24 mouse cellular contexts compared by ENCODE assay signal in genomic region chr1:36694871-36695270, GRCm38 (mm10). TPM values are rescaled to one million over a fixed set of nuclear protein-coding genes. Genes with fewer than 3 reads are reported as not detected.
DNase-seq lines count a peak whose midpoint lies in the region; ATAC-seq and TF ChIP-seq lines count a peak whose summit lies in the region.
"Had no signal": no experiment of that assay in that cellular context is flagged by ENCODE, and none has a peak within 500 bp of the region (broad histone marks: within the 10 kb centered on the region; RNA-seq: fewer than 3 reads in every experiment).

No protein-coding gene starts in this region.

- no peak for TF ChIP-seq EP300 in CH12.LX (IDR thresholded peaks at IDR 0.05; ENCODE audit: low read length)

- in situ Hi-C loops in CH12.LX (cut with MboI; ENCODE audit: low pct_ligation_motif_present, low pct_unique_long_range_greater_than_20kb, low sequenced_read_pairs): no loop called here

- TF ChIP-seq RAD21 in CH12.LX (IDR thresholded peaks at IDR 0.05; ENCODE audit: low read depth, low read length): no peak

- ATAC-seq in liver, embryonic 12.5 days: no peak
- ATAC-seq: activated CD4-positive, CD25-positive, alpha-beta regulatory T cell, adult 4 months; forebrain, embryonic 13.5 days; forebrain, embryonic 15.5 days; forebrain, postnatal 0 days; Patski had no signal

- no peaks in the 10 kb centered on the region for H3K9me3 ChIP-seq in liver, embryonic 12.5 days (replicated peaks)
- no peaks in the 10 kb centered on the region for H3K9me3 ChIP-seq in CH12.LX (replicated peaks; ENCODE audit: low read length)
- H3K9me3 ChIP-seq: embryonic facial prominence, embryonic 10.5 days; embryonic facial prominence, embryonic 12.5 days; forebrain, embryonic 13.5 days; forebrain, embryonic 15.5 days; G1E had no signal

- no peak overlapping the region for H3K9ac ChIP-seq in liver, adult 2 months (ENCODE audit: low read depth, low read length)
- H3K9ac ChIP-seq in liver, embryonic 12.5 days: no peak overlapping the region
- no peak overlapping the region for H3K9ac ChIP-seq in CH12.LX (ENCODE audit: insufficient read depth, low read depth)
- H3K9ac ChIP-seq: embryonic facial prominence, embryonic 12.5 days; forebrain, embryonic 13.5 days; forebrain, embryonic 15.5 days; forebrain, postnatal 0 days had no signal

- WGBS in liver, adult 2 months: 48% methylated on average over 6 of the region's 6 CpGs
- 80% methylated on average over 6 of the region's 6 CpGs for WGBS in liver, embryonic 12.5 days (ENCODE audit: insufficient replicate concordance)
- 51% methylated on average over 6 of the region's 6 CpGs for WGBS in large intestine, adult 2 months

- no peak overlapping the region for H3K4me3 ChIP-seq in liver, adult 2 months (ENCODE audit: insufficient read depth, low read depth, low read length)
- no peak overlapping the region for H3K4me3 ChIP-seq in liver, embryonic 12.5 days
- no peak overlapping the region for H3K4me3 ChIP-seq in CH12.LX (replicated peaks in 1 of 3; ENCODE audit: low read depth in 2 of 3, low read length in 2 of 3, poor library complexity in 1 of 3)
- H3K4me3 ChIP-seq: embryonic facial prominence, embryonic 10.5 days; embryonic facial prominence, embryonic 12.5 days; forebrain, embryonic 13.5 days; forebrain, embryonic 15.5 days had no signal

- peak; percentile 51 for DNase-seq in liver, adult 2 months (ENCODE audit: extremely low read depth, low read depth, low spot score)
- DNase-seq in CH12.LX (ENCODE audit: extremely low read depth): no peak
- DNase-seq in large intestine, adult 2 months (ENCODE audit: low read depth, low spot score): peak; percentile 45
- DNase-seq in testis, postnatal 10 days (ENCODE audit: low spot score): no peak
- DNase-seq: adrenal gland, adult 8-10 months; adrenal gland, postnatal 14 days; adrenal gland, postnatal 36 days; cerebellum, adult 11-12 months; cerebellum, adult 2 months; cerebellum, adult 9-10 months; cerebellum, postnatal 10 days; cerebellum, postnatal 25 days; forebrain, postnatal 0 days had no signal

- peaks cover 7% of the 10 kb centered on the region; the same call in 1 of the 2 replicates for H3K79me2 ChIP-seq in liver, adult 2 months (ENCODE audit: control insufficient read depth, insufficient read depth, low read length)
- H3K79me2 ChIP-seq in CH12.LX (replicated peaks; ENCODE audit: control insufficient read depth, extremely low read depth, insufficient read depth, poor library complexity, severe bottlenecking): peaks cover 12% of the 10 kb centered on the region

- H3K36me3 ChIP-seq in liver, adult 2 months (ENCODE audit: control insufficient read depth, insufficient read depth, low read length): peaks cover 12% of the 10 kb centered on the region
- peaks cover 46% of the 10 kb centered on the region for H3K36me3 ChIP-seq in liver, embryonic 12.5 days
- peaks cover 31 to 63% of the 10 kb centered on the region in 2 experiments for H3K36me3 ChIP-seq in CH12.LX (replicated peaks in 1 of 2; ENCODE audit: control insufficient read depth in 1 of 2, insufficient read depth in 1 of 2, low read length in 1 of 2)

- no peaks in the 10 kb centered on the region for H3K27me3 ChIP-seq in liver, adult 2 months (ENCODE audit: control insufficient read depth, insufficient read depth, low read length)
- H3K27me3 ChIP-seq in liver, embryonic 12.5 days (replicated peaks): no peaks in the 10 kb centered on the region
- no peaks in the 10 kb centered on the region for H3K27me3 ChIP-seq in CH12.LX (replicated peaks)
- H3K27me3 ChIP-seq: embryonic facial prominence, embryonic 12.5 days; forebrain, embryonic 13.5 days; forebrain, embryonic 15.5 days; Patski had no signal

- no peak for TF ChIP-seq POLR2A in liver, adult 2 months (IDR thresholded peaks at IDR 0.05; ENCODE audit: extremely low read depth, insufficient read depth, low read length)
- 0 out of 2 replicates have a peak, but pooled peaks have one; percentile 19 for TF ChIP-seq POLR2A in CH12.LX (IDR thresholded peaks at IDR 0.05; ENCODE audit: low read depth, low read length)

- dilution Hi-C loops in CH12.LX (cut with MboI; ENCODE audit: extremely low pct_ligation_motif_present, extremely low pct_unique_long_range_greater_than_20kb, low sequenced_read_pairs): no loop called here

- peaks cover 6% of the 10 kb centered on the region; the same call in 1 of the 2 replicates for H3K4me1 ChIP-seq in liver, adult 2 months (ENCODE audit: control insufficient read depth, insufficient read depth, low read length)
- H3K4me1 ChIP-seq in liver, embryonic 12.5 days: peaks cover 23% of the 10 kb centered on the region
- peaks cover 0 to 19% of the 10 kb centered on the region in 2 experiments; a peak in 2 of 4 replicates for H3K4me1 ChIP-seq in CH12.LX (ENCODE audit: control insufficient read depth in 1 of 2, insufficient read depth in 2 of 2)

- TF ChIP-seq CTCF in liver, adult 2 months (IDR thresholded peaks at IDR 0.05; ENCODE audit: low read depth, low read length): no peak
- no peak for TF ChIP-seq CTCF in CH12.LX (conservative IDR thresholded peaks at IDR 0.05 in 1 of 2, IDR thresholded peaks at IDR 0.05 in 1 of 2; ENCODE audit: low read depth in 2 of 2, low read length in 2 of 2)

- no peak overlapping the region for H3K4me2 ChIP-seq in liver, embryonic 12.5 days
- no peak overlapping the region for H3K4me2 ChIP-seq in CH12.LX (ENCODE audit: insufficient read depth, low read depth, poor library complexity, severe bottlenecking)
- H3K4me2 ChIP-seq: embryonic facial prominence, embryonic 12.5 days; forebrain, embryonic 13.5 days; forebrain, embryonic 15.5 days had no signal

- H3K27ac ChIP-seq in liver, adult 2 months (replicated peaks; ENCODE audit: insufficient read depth, low read depth, low read length): no peak overlapping the region
- no peak overlapping the region for H3K27ac ChIP-seq in liver, embryonic 12.5 days
- no peak overlapping the region for H3K27ac ChIP-seq in CH12.LX (ENCODE audit: insufficient read depth, low read depth)
- H3K27ac ChIP-seq: embryonic facial prominence, embryonic 10.5 days; embryonic facial prominence, embryonic 12.5 days; forebrain, embryonic 13.5 days; forebrain, embryonic 15.5 days had no signal

TF ChIP-seq in CH12.LX, 34 proteins besides CTCF, POLR2A, EP300 and RAD21:
- no peak for TF ChIP-seq USF2 (conservative IDR thresholded peaks at IDR 0.05; ENCODE audit: low read depth, low read length)
- no peak for TF ChIP-seq MAFK (IDR thresholded peaks at IDR 0.05; ENCODE audit: insufficient replicate concordance, low read length)
- no peak for TF ChIP-seq JUND (conservative IDR thresholded peaks at IDR 0.05; ENCODE audit: low read depth, low read length)
- TF ChIP-seq SMC3 (IDR thresholded peaks at IDR 0.05; ENCODE audit: low read depth, low read length): no peak
- no peak for TF ChIP-seq SIN3A (IDR thresholded peaks at IDR 0.05; ENCODE audit: low read length)
- TF ChIP-seq E2F4 (IDR thresholded peaks at IDR 0.05; ENCODE audit: insufficient replicate concordance, low read depth, low read length): no peak
- TF ChIP-seq TBP (conservative IDR thresholded peaks at IDR 0.05; ENCODE audit: low read depth, low read length): no peak
- TF ChIP-seq KAT2A (IDR thresholded peaks at IDR 0.05; ENCODE audit: insufficient replicate concordance, low read length): no peak

RNA-seq across cellular contexts. Expression of gene Cox5b, which starts 3.6 kb away (rescaled TPM):
- total RNA-seq in liver, adult 2 months (2014; rRNA removed): 445 and 458 TPM in 2 replicates
- 756 and 791 TPM in 2 replicates for polyA plus RNA-seq in liver, adult 2 months (2012; rRNA removed)
- polyA plus RNA-seq in liver, embryonic 12.5 days (2016; fragmentation: Nextera tagmentation; extraction: Ambion mirVana): 527 and 538 TPM in 2 replicates
- 448 and 523 TPM in 2 replicates for total RNA-seq in CH12.LX (2012; rRNA removed)
- total RNA-seq in CH12.LX (2014; rRNA removed): 476 and 504 TPM in 2 replicates
- 538 and 599 TPM in 2 replicates for polyA plus RNA-seq in CH12.LX (2012; ENCODE audit: insufficient read length, low read depth)
- 760 and 804 TPM in 2 replicates for polyA plus RNA-seq in large intestine, adult 2 months (2012; rRNA removed)

RNA-seq across cellular contexts. Expression of gene Fam178b, which starts 11.9 kb away (rescaled TPM):
- 0.18 TPM in 1 of 2 replicates, not detected in the other for total RNA-seq in liver, adult 2 months (2014; rRNA removed)
- polyA plus RNA-seq in liver, adult 2 months (2012; rRNA removed): 0.11 TPM in 1 of 2 replicates, not detected in the other
- 0.20 TPM in 1 of 2 replicates, not detected in the other for polyA plus RNA-seq in liver, embryonic 12.5 days (2016; fragmentation: Nextera tagmentation; extraction: Ambion mirVana)
- total RNA-seq in CH12.LX (2012; rRNA removed) (not detected in 2 replicates), CH12.LX (2014; rRNA removed) (not detected in 2 replicates)
- 0.50 TPM in 1 of 2 replicates, not detected in the other for polyA plus RNA-seq in CH12.LX (2012; ENCODE audit: insufficient read length, low read depth)
- polyA plus RNA-seq in large intestine, adult 2 months (2012; rRNA removed): 0.73 and 1.2 TPM in 2 replicates
- total RNA-seq: adrenal gland, postnatal 14 days; forebrain, postnatal 0 days; G1E had no signal
- polyA plus RNA-seq: activated CD4-positive, CD25-positive, alpha-beta regulatory T cell, adult 4 months; forebrain, embryonic 11.5 days; forebrain, embryonic 15.5 days; forebrain, postnatal 0 days; G1E; Patski had no signal

RNA-seq across cellular contexts. Expression of gene 4933424G06Rik, which starts 15.1 kb away (rescaled TPM):
- total RNA-seq in liver, adult 2 months (2014; rRNA removed): not detected in 2 replicates
- not detected in 2 replicates for polyA plus RNA-seq in liver, adult 2 months (2012; rRNA removed)
- 0.11 TPM in 1 of 2 replicates, not detected in the other for polyA plus RNA-seq in liver, embryonic 12.5 days (2016; fragmentation: Nextera tagmentation; extraction: Ambion mirVana)
- total RNA-seq in CH12.LX (2012; rRNA removed) (not detected in 2 replicates), CH12.LX (2014; rRNA removed) (0.49 TPM in 1 of 2 replicates, not detected in the other)
- not detected in 2 replicates for polyA plus RNA-seq in CH12.LX (2012; ENCODE audit: insufficient read length, low read depth)
- polyA plus RNA-seq in large intestine, adult 2 months (2012; rRNA removed): not detected in 2 replicates
- total RNA-seq: adrenal gland, adult 18-20 months; adrenal gland, adult 8-10 months; adrenal gland, postnatal 14 days; adrenal gland, postnatal 36 days; forebrain, postnatal 0 days had no signal
- polyA plus RNA-seq: activated CD4-positive, CD25-positive, alpha-beta regulatory T cell, adult 4 months; embryonic facial prominence, embryonic 10.5 days; embryonic facial prominence, embryonic 12.5 days; embryonic facial prominence, embryonic 14.5 days; forebrain, embryonic 13.5 days; G1E had no signal

RNA-seq across cellular contexts. Expression of gene Actr1b, which starts 19.4 kb away (rescaled TPM):
- 34.9 and 38.5 TPM in 2 replicates for total RNA-seq in liver, adult 2 months (2014; rRNA removed)
- polyA plus RNA-seq in liver, adult 2 months (2012; rRNA removed): 62.6 and 71.3 TPM in 2 replicates
- polyA plus RNA-seq in liver, embryonic 12.5 days (2016; fragmentation: Nextera tagmentation; extraction: Ambion mirVana): 47.2 and 47.9 TPM in 2 replicates
- 66.2 and 81.8 TPM in 2 replicates for total RNA-seq in CH12.LX (2012; rRNA removed)
- total RNA-seq in CH12.LX (2014; rRNA removed): 61.0 and 63.6 TPM in 2 replicates
- 71.2 and 76.6 TPM in 2 replicates for polyA plus RNA-seq in CH12.LX (2012; ENCODE audit: insufficient read length, low read depth)
- 80.7 and 107 TPM in 2 replicates for polyA plus RNA-seq in large intestine, adult 2 months (2012; rRNA removed)

Comparison
In these comparisons a context has a peak if more than half of its experiments do, and no peak if none do; other contexts are left out.
1. DNase-seq: peak in liver, adult 2 months (single experiment) and large intestine, adult 2 months (single experiment); none in CH12.LX (single experiment) and testis, postnatal 10 days (single experiment).